Mouse (Mus musculus): Measurements from ENCODE around the gene Cdc42se1. TPM values are rescaled to one million over a fixed set of nuclear protein-coding genes. Genes with fewer than 3 reads are reported as not detected.
A peak's percentile ranks its signal among the peaks of the same experiment; 100 is the strongest.

The Cdc42se1 gene
- polyA plus RNA-seq, 1 experiment from 2014 or later: 109 TPM

- ATAC-seq (ENCODE audit: insufficient read depth, low FRiP score, low TSS enrichment): no peak; the same call in 1 of the 2 replicates
- WGBS: 24% methylated on average over 4 of the region's 4 CpGs
- peaks cover 9% of the 10 kb centered on the region for H3K36me3 ChIP-seq (ENCODE audit: control insufficient read depth, insufficient read depth, low read length)
Measured at GRCm38 (mm10) chr3:95216655-95217254, 11.8 kb upstream of the Cdc42se1 start.

GRCm38 (mm10) chr3:95217255-95218134 lies 11.0 kb upstream of the Cdc42se1 start, which contains the start of gene Gabpb2:
Gabpb2 (minus strand) TSS chr3:95217916.
- no peaks in the 10 kb centered on the region for H3K9me3 ChIP-seq (ENCODE audit: control insufficient read depth, low read length)
- H3K4me3 ChIP-seq (ENCODE audit: low read depth, low read length): peak within 1 kb of the TSS; percentile 57
- peak; percentile 90 for ATAC-seq (ENCODE audit: insufficient read depth, low FRiP score, low TSS enrichment)
- no peaks in the 10 kb centered on the region for H3K27me3 ChIP-seq (ENCODE audit: control insufficient read depth, insufficient read depth, low read length)
- peak; percentile 94 for DNase-seq (ENCODE audit: low spot score)
- H3K9ac ChIP-seq (ENCODE audit: low read length): peak within 1 kb of the TSS; percentile 79
- H3K4me2 ChIP-seq (ENCODE audit: low read depth): peak within 1 kb of the TSS; percentile 49
- H3K4me1 ChIP-seq (ENCODE audit: control insufficient read depth, insufficient read depth, low read length): peaks cover 6% of the 10 kb centered on the region; the same call in 1 of the 2 replicates
- H3K36me3 ChIP-seq (ENCODE audit: control insufficient read depth, insufficient read depth, low read length): peaks cover 9% of the 10 kb centered on the region
- H3K27ac ChIP-seq (ENCODE audit: low read depth, low read length): peak within 1 kb of the TSS; percentile 90
- under 1% methylated on average over 52 of the region's 56 CpGs for WGBS

More at GRCm38 (mm10) chr3:95216655-95217254, 11.8 kb upstream of the Cdc42se1 start:
- H3K9ac ChIP-seq (ENCODE audit: low read length): peak overlapping the region; percentile 79
- H3K9me3 ChIP-seq (ENCODE audit: control insufficient read depth, low read length): no peaks in the 10 kb centered on the region
- H3K4me2 ChIP-seq (ENCODE audit: low read depth): peak overlapping the region; percentile 49
- H3K27ac ChIP-seq (ENCODE audit: low read depth, low read length): peak overlapping the region; percentile 90
- H3K4me1 ChIP-seq (ENCODE audit: control insufficient read depth, insufficient read depth, low read length): peaks cover 6% of the 10 kb centered on the region; the same call in 1 of the 2 replicates
- DNase-seq (ENCODE audit: low spot score): no peak
- no peaks in the 10 kb centered on the region for H3K27me3 ChIP-seq (ENCODE audit: control insufficient read depth, insufficient read depth, low read length)
- H3K4me3 ChIP-seq (ENCODE audit: low read depth, low read length): peak overlapping the region; percentile 57

GRCm38 (mm10) chr3:95218466-95219137 lies 9.9 kb upstream of the Cdc42se1 start:
- ATAC-seq (ENCODE audit: insufficient read depth, low FRiP score, low TSS enrichment) (no peak), DNase-seq (ENCODE audit: low spot score) (no peak)
- Histone ChIP-seq H3K27me3 (ENCODE audit: control insufficient read depth, insufficient read depth, low read length) (no peaks in the 10 kb centered on the region), H3K9ac (ENCODE audit: low read length) (no peak overlapping the region; the same call in 1 of the 2 replicates), H3K27ac (ENCODE audit: low read depth, low read length) (peak overlapping the region; percentile 90; the same call in 1 of the 2 replicates), H3K4me3 (ENCODE audit: low read depth, low read length) (peak overlapping the region; percentile 57; the same call in 1 of the 2 replicates), H3K36me3 (ENCODE audit: control insufficient read depth, insufficient read depth, low read length) (peaks cover 11% of the 10 kb centered on the region), H3K4me2 (ENCODE audit: low read depth) (peak overlapping the region; percentile 49), H3K4me1 (ENCODE audit: control insufficient read depth, insufficient read depth, low read length) (peaks cover 6% of the 10 kb centered on the region; the same call in 1 of the 2 replicates), H3K9me3 (ENCODE audit: control insufficient read depth, low read length) (no peaks in the 10 kb centered on the region)
- WGBS: 84% methylated on average over 6 of the region's 6 CpGs

- no peak overlapping the region for H3K4me2 ChIP-seq (ENCODE audit: low read depth)
- peaks cover 10% of the 10 kb centered on the region for H3K36me3 ChIP-seq (ENCODE audit: control insufficient read depth, insufficient read depth, low read length)
- WGBS: 100% methylated on average over 2 of the region's 2 CpGs
- H3K27me3 ChIP-seq (ENCODE audit: control insufficient read depth, insufficient read depth, low read length): no peaks in the 10 kb centered on the region
- no peak overlapping the region for H3K27ac ChIP-seq (ENCODE audit: low read depth, low read length)
- ATAC-seq (ENCODE audit: insufficient read depth, low FRiP score, low TSS enrichment) (no peak), DNase-seq (ENCODE audit: low spot score) (no peak)
- H3K4me1 ChIP-seq (ENCODE audit: control insufficient read depth, insufficient read depth, low read length): peaks cover 12% of the 10 kb centered on the region; the same call in 1 of the 2 replicates
- H3K4me3 ChIP-seq (ENCODE audit: low read depth, low read length): no peak overlapping the region
- no peaks in the 10 kb centered on the region for H3K9me3 ChIP-seq (ENCODE audit: control insufficient read depth, low read length)
- H3K9ac ChIP-seq (ENCODE audit: low read length): no peak overlapping the region
Measured at GRCm38 (mm10) chr3:95223041-95223440, 5.5 kb upstream of the Cdc42se1 start.

- DNase-seq (ENCODE audit: low spot score) (peak; percentile 36), ATAC-seq (ENCODE audit: insufficient read depth, low FRiP score, low TSS enrichment) (no peak)
- 41% methylated on average over 6 of the region's 6 CpGs for WGBS
- Histone ChIP-seq H3K4me1 (ENCODE audit: control insufficient read depth, insufficient read depth, low read length) (peaks cover 12% of the 10 kb centered on the region; the same call in 1 of the 2 replicates), H3K27ac (ENCODE audit: low read depth, low read length) (no peak overlapping the region), H3K4me3 (ENCODE audit: low read depth, low read length) (no peak overlapping the region), H3K9me3 (ENCODE audit: control insufficient read depth, low read length) (no peaks in the 10 kb centered on the region), H3K9ac (ENCODE audit: low read length) (no peak overlapping the region), H3K27me3 (ENCODE audit: control insufficient read depth, insufficient read depth, low read length) (no peaks in the 10 kb centered on the region), H3K4me2 (ENCODE audit: low read depth) (no peak overlapping the region), H3K36me3 (ENCODE audit: control insufficient read depth, insufficient read depth, low read length) (peaks cover 10% of the 10 kb centered on the region)
Measured at GRCm38 (mm10) chr3:95224295-95224694, 4.2 kb upstream of the Cdc42se1 start.

- H3K27ac ChIP-seq (ENCODE audit: low read depth, low read length): peak overlapping the region; percentile 94; the same call in 1 of the 2 replicates
- H3K27me3 ChIP-seq (ENCODE audit: control insufficient read depth, insufficient read depth, low read length): no peaks in the 10 kb centered on the region
- peaks cover 24% of the 10 kb centered on the region for H3K4me1 ChIP-seq (ENCODE audit: control insufficient read depth, insufficient read depth, low read length)
- H3K4me2 ChIP-seq (ENCODE audit: low read depth): peak overlapping the region; percentile 81
- WGBS: 16% methylated on average over 1 of the region's 1 CpGs
- DNase-seq (ENCODE audit: low spot score) (no peak), ATAC-seq (ENCODE audit: insufficient read depth, low FRiP score, low TSS enrichment) (no peak)
- peak overlapping the region; percentile 76 for H3K9ac ChIP-seq (ENCODE audit: low read length)
- H3K9me3 ChIP-seq (ENCODE audit: control insufficient read depth, low read length): no peaks in the 10 kb centered on the region
- peaks cover 9% of the 10 kb centered on the region for H3K36me3 ChIP-seq (ENCODE audit: control insufficient read depth, insufficient read depth, low read length)
- H3K4me3 ChIP-seq (ENCODE audit: low read depth, low read length): peak overlapping the region; percentile 68
Measured at GRCm38 (mm10) chr3:95227214-95227613, 1.3 kb upstream of the Cdc42se1 start.

GRCm38 (mm10) chr3:95228894-95229780 lies 605 bp downstream of the Cdc42se1 start:
- under 1% methylated on average over 43 of the region's 43 CpGs for WGBS
- DNase-seq (ENCODE audit: low spot score) (peak; percentile 51), ATAC-seq (ENCODE audit: insufficient read depth, low FRiP score, low TSS enrichment) (no peak; the same call in 1 of the 2 replicates)
- H3K4me2 ChIP-seq (ENCODE audit: low read depth): peak overlapping the region; percentile 81
- H3K9ac ChIP-seq (ENCODE audit: low read length): peak overlapping the region; percentile 76
- H3K9me3 ChIP-seq (ENCODE audit: control insufficient read depth, low read length): no peaks in the 10 kb centered on the region
- peak overlapping the region; percentile 68 for H3K4me3 ChIP-seq (ENCODE audit: low read depth, low read length)
- peak overlapping the region; percentile 94 for H3K27ac ChIP-seq (ENCODE audit: low read depth, low read length)
- H3K27me3 ChIP-seq (ENCODE audit: control insufficient read depth, insufficient read depth, low read length): no peaks in the 10 kb centered on the region
- peaks cover 24% of the 10 kb centered on the region for H3K4me1 ChIP-seq (ENCODE audit: control insufficient read depth, insufficient read depth, low read length)
- peaks cover 17% of the 10 kb centered on the region for H3K36me3 ChIP-seq (ENCODE audit: control insufficient read depth, insufficient read depth, low read length)

Measured in neural tube, embryonic 11.5 days (tissue).